Mouse (Mus musculus): ENCODE measurements around the gene Rhbdf1. TPM values are rescaled to one million over a fixed set of nuclear protein-coding genes. Genes with fewer than 3 reads are reported as not detected.

Gene Rhbdf1
- polyA plus RNA-seq, 2 experiments, result 3.0 to 5.8 TPM

DNA sequence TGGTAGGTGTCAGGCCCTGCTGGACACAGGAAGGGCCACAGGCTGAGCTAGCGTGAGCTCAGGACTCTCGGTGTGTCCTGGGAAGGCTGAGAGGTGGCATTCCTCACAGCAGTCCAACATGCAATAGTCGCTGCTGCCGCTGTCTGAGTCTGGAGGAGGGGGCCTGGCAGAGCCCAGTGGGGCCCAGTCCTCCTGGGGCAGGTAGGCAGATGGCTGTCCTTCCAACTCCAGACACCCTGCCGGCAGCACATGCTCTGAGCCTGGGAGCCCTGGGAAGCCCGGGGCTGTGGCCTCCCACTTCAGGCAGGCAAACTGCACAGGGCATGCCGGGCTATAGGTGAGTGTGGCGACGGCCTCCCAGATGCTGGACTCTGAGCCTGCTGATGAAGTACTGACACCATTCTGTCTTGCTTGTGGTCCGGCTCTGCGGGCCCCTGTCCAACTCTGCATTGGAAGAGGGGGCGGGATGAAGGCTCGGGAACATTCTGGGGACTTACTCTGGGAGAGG lies 31.4 kb downstream of the Rhbdf1 start:
- Histone ChIP-seq H3K9me3 (ENCODE audit: control insufficient read depth, low read length) (no peaks in the 10 kb centered on the region), H3K9ac (replicated peaks) (no peak overlapping the region), H3K27ac (no peak overlapping the region), H3K27me3 (ENCODE audit: control insufficient read depth, insufficient read depth, low read length) (no peaks in the 10 kb centered on the region), H3K4me3 (ENCODE audit: insufficient read depth in 1 of 2, low read depth in 2 of 2, low read length in 2 of 2) (no peak overlapping the region), H3K4me2 (ENCODE audit: low read depth) (no peak overlapping the region), H3K4me1 (replicated peaks; ENCODE audit: control insufficient read depth in 2 of 2, insufficient read depth in 2 of 2, low read length in 1 of 2) (no peaks in the 10 kb centered on the region), H3K36me3 (replicated peaks; ENCODE audit: control insufficient read depth, insufficient read depth, low read depth) (no peaks in the 10 kb centered on the region)
- ATAC-seq (ENCODE audit: insufficient read depth) (no peak), DNase-seq (ENCODE audit: low read depth in 3 of 3, low spot score in 3 of 3) (no peak)
- TF ChIP-seq EP300 (IDR thresholded peaks at IDR 0.05; ENCODE audit: low read depth) (no peak), CTCF (IDR thresholded peaks at IDR 0.05; ENCODE audit: low read depth) (no peak)
- 73% methylated on average over 13 of the region's 13 CpGs for WGBS (ENCODE audit: insufficient replicate concordance)

GRCm38 (mm10) chr11:32190119-32190518 lies 32.0 kb downstream of the Rhbdf1 start:
- Histone ChIP-seq H3K4me1 (replicated peaks; ENCODE audit: control insufficient read depth in 2 of 2, insufficient read depth in 2 of 2, low read length in 1 of 2) (no peaks in the 10 kb centered on the region), H3K27ac (no peak overlapping the region), H3K9me3 (ENCODE audit: control insufficient read depth, low read length) (no peaks in the 10 kb centered on the region), H3K36me3 (replicated peaks; ENCODE audit: control insufficient read depth, insufficient read depth, low read depth) (no peaks in the 10 kb centered on the region), H3K4me3 (ENCODE audit: insufficient read depth in 1 of 2, low read depth in 2 of 2, low read length in 2 of 2) (no peak overlapping the region), H3K27me3 (ENCODE audit: control insufficient read depth, insufficient read depth, low read length) (no peaks in the 10 kb centered on the region), H3K4me2 (ENCODE audit: low read depth) (no peak overlapping the region), H3K9ac (replicated peaks) (no peak overlapping the region)
- 81% methylated on average over 9 of the region's 9 CpGs for WGBS (ENCODE audit: insufficient replicate concordance)
- DNase-seq (ENCODE audit: low read depth in 3 of 3, low spot score in 3 of 3) (no peak), ATAC-seq (ENCODE audit: insufficient read depth) (no peak)
- TF ChIP-seq EP300 (IDR thresholded peaks at IDR 0.05; ENCODE audit: low read depth) (no peak), CTCF (IDR thresholded peaks at IDR 0.05; ENCODE audit: low read depth) (no peak)

DNA sequence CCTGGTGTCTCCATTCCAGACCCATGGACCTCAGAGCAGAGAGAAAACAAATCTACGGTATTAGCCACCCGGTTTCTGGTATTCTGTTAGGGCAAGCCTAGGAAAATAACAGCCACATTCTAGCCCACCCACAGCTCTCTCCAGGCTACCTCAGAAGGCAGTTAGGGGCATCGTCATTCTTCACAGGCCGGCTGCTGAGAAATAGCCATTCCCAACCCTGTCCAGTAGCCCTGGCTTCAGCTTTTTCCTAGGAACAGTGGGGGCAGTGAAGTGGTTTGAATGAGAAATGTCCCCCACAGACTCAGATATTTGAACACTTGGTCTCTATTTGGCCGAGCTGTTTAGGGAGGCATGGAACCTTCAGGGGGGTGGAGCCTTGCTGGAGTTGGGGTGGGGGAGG lies 32.7 kb downstream of the Rhbdf1 start:
- no peak for DNase-seq (ENCODE audit: low read depth in 3 of 3, low spot score in 3 of 3)
- no peaks in the 10 kb centered on the region for H3K4me1 ChIP-seq (replicated peaks; ENCODE audit: control insufficient read depth in 2 of 2, insufficient read depth in 2 of 2, low read length in 1 of 2)
- H3K9me3 ChIP-seq (ENCODE audit: control insufficient read depth, low read length), result no peaks in the 10 kb centered on the region
- no peak for ATAC-seq (ENCODE audit: insufficient read depth)
- H3K36me3 ChIP-seq (replicated peaks; ENCODE audit: control insufficient read depth, insufficient read depth, low read depth), result no peaks in the 10 kb centered on the region
- no peak overlapping the region for H3K4me2 ChIP-seq (ENCODE audit: low read depth)
- no peak overlapping the region for H3K9ac ChIP-seq (replicated peaks)
- H3K27me3 ChIP-seq (ENCODE audit: control insufficient read depth, insufficient read depth, low read length), result no peaks in the 10 kb centered on the region
- TF ChIP-seq CTCF (IDR thresholded peaks at IDR 0.05; ENCODE audit: low read depth) (no peak), EP300 (IDR thresholded peaks at IDR 0.05; ENCODE audit: low read depth) (no peak)
- WGBS (ENCODE audit: insufficient replicate concordance), result 68% methylated on average over 5 of the region's 5 CpGs
- no peak overlapping the region for H3K27ac ChIP-seq
- H3K4me3 ChIP-seq (ENCODE audit: insufficient read depth in 1 of 2, low read depth in 2 of 2, low read length in 2 of 2), result no peak overlapping the region

DNA sequence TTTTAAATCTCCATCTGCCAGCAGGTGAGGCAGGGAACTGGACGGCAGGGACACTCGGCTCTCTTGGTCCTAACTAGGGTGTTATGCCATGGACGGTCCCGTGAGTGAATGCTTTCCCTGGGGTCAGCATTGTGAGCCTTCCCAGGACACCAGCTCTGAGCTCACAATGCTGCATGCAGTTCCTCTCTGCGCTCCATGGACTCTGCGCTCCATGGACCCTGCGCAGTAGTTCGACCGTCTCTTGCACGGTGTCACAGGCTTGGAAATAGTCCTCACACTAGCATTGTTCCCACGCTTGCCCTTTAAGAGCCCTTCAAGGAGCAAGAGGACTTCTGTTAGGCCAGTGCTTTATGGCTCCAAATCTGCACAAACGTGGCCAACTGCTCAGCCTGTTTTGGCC lies 33.2 kb downstream of the Rhbdf1 start:
- DNase-seq (ENCODE audit: low read depth in 3 of 3, low spot score in 3 of 3), result no peak
- H3K36me3 ChIP-seq (replicated peaks; ENCODE audit: control insufficient read depth, insufficient read depth, low read depth), result no peaks in the 10 kb centered on the region
- no peaks in the 10 kb centered on the region for H3K9me3 ChIP-seq (ENCODE audit: control insufficient read depth, low read length)
- no peaks in the 10 kb centered on the region; the same call in 1 of the 2 replicates for H3K27me3 ChIP-seq (ENCODE audit: control insufficient read depth, insufficient read depth, low read length)
- no peaks in the 10 kb centered on the region for H3K4me1 ChIP-seq (replicated peaks; ENCODE audit: control insufficient read depth in 2 of 2, insufficient read depth in 2 of 2, low read length in 1 of 2)
- H3K9ac ChIP-seq (replicated peaks), result no peak overlapping the region
- no peak for ATAC-seq (ENCODE audit: insufficient read depth)
- H3K4me3 ChIP-seq (ENCODE audit: insufficient read depth in 1 of 2, low read depth in 2 of 2, low read length in 2 of 2), result no peak overlapping the region
- 76% methylated on average over 12 of the region's 12 CpGs for WGBS (ENCODE audit: insufficient replicate concordance)
- TF ChIP-seq EP300 (IDR thresholded peaks at IDR 0.05; ENCODE audit: low read depth) (no peak), CTCF (IDR thresholded peaks at IDR 0.05; ENCODE audit: low read depth) (no peak)
- no peak overlapping the region for H3K4me2 ChIP-seq (ENCODE audit: low read depth)
- H3K27ac ChIP-seq, result no peak overlapping the region

DNA sequence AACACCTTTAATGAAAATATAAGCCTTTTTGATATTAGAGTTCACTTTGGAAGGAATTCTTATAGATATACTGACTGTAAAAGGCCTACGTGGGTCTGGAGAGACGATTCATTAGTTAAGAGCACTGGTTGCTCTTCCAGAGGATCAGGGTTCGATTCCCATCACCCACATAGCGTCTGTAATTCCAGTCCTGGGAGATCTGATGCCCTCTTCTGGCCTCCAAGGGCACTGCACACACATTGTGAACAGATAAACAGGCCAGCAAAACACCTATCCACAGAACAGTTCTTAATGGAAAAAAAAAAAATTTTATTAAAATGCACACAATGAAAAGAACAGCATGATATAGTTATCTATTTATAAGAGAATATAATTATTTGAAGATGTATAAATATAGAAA lies 34.8 kb downstream of the Rhbdf1 start:
- WGBS (ENCODE audit: insufficient replicate concordance), result 65% methylated on average over 4 of the region's 4 CpGs
- H3K4me2 ChIP-seq (ENCODE audit: low read depth), result no peak overlapping the region
- no peak for DNase-seq (ENCODE audit: low read depth in 3 of 3, low spot score in 3 of 3)

More for the DNA sequence above, 34.8 kb downstream of the Rhbdf1 start:
- TF ChIP-seq CTCF (IDR thresholded peaks at IDR 0.05; ENCODE audit: low read depth) (peak; percentile 56), EP300 (IDR thresholded peaks at IDR 0.05; ENCODE audit: low read depth) (no peak)
- H3K4me3 ChIP-seq (ENCODE audit: insufficient read depth in 1 of 2, low read depth in 2 of 2, low read length in 2 of 2), result no peak overlapping the region
- H3K9me3 ChIP-seq (ENCODE audit: control insufficient read depth, low read length), result no peaks in the 10 kb centered on the region
- ATAC-seq (ENCODE audit: insufficient read depth), result no peak
- no peaks in the 10 kb centered on the region for H3K4me1 ChIP-seq (replicated peaks; ENCODE audit: control insufficient read depth in 2 of 2, insufficient read depth in 2 of 2, low read length in 1 of 2)
- H3K36me3 ChIP-seq (replicated peaks; ENCODE audit: control insufficient read depth, insufficient read depth, low read depth), result no peaks in the 10 kb centered on the region
- no peak overlapping the region for H3K27ac ChIP-seq
- no peaks in the 10 kb centered on the region; the same call in 1 of the 2 replicates for H3K27me3 ChIP-seq (ENCODE audit: control insufficient read depth, insufficient read depth, low read length)
- H3K9ac ChIP-seq (replicated peaks), result no peak overlapping the region
